Mouse (Mus musculus): ENCODE measurements around the gene Hoxb5. TPM values are rescaled to one million over a fixed set of nuclear protein-coding genes. Genes with fewer than 3 reads are reported as not detected.

Hoxb5 gene
- total RNA-seq, 2 experiments from 2014 or later = 0.45 to 0.62 TPM

DNA sequence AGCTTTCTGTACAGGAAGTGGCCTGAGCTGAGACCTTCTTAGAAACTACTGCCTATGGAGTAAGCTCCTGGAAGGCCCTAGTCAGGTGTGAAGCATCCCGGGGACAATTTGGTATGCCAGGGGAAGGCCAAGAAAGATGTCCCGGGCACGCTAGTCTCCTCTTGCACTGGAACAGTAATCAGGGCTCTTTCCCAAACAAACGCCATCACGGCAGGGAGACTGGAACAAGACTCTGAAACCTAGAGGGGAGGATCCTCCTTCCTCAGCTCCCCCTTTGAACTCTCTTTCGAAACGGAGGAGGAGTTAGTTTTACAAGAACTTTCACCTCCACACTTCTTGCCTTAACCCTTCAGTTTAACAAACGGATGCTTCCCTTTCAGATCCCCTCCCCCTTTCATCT is 29.0 kb downstream of the Hoxb5 start:
- no peak for DNase-seq
- intact Hi-C loops (cut with DNase I) = no loop called here

DNA sequence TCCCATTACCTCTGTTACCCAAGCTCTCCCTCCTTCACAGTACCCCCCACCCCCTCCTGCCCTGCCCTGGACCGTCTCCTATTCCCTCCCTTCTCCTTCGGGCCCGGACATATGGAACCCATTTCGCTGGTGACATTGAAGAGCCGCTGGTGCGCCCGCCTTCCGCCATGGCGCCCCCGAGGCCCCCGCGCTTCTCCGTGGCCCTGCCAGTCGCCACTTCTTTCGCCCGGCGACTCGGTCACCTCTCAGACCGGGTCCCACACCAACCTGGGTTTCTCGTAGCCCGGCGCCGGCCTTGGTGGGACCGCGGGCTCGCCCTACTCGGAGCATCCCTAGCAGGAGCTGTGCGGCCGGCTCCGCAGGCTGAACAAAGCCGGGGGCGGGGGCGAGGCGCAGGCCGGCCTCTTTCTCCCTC is 29.5 kb downstream of the Hoxb5 start:
- no peak for DNase-seq
- intact Hi-C loops (cut with DNase I) = no loop called here

DNA sequence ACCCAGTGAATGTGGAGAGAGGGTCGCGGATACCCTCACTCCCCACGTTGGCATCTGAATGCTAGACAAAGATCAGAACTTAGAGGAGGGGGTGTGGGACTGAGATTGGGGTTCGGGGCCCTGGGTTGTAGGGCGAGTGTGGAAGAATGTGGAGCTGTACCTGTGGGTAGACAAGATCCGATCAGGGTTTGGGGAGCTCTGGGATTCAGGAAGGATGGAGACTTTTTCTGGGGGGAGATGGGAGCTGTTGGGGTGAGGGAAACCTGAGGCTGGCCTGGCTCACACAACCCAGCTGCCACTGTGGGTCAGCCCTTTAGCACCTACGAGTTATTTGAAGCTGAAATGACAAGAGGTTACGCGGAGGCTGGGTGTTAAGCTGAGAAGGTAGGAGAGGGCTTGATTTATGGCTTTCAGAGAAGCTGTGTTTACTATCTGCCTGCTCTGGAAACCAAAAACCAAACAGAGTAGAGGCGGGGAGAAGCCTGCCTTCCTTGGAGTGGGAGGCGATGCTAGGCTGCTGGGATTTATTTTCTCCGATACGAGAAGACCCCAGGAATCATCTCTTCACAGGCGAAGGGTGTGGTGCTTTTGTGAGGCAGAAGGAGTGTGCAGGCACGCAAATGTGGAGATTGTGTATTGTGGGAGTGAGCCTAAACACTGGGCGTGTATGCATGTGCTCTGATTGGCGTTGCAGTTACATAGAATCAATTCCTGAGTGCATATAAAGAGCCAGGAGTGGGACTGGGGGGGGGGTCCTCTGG is 30.3 kb downstream of the Hoxb5 start:
- intact Hi-C loops (cut with DNase I) = no loop called here
- DNase-seq = no peak

DNA sequence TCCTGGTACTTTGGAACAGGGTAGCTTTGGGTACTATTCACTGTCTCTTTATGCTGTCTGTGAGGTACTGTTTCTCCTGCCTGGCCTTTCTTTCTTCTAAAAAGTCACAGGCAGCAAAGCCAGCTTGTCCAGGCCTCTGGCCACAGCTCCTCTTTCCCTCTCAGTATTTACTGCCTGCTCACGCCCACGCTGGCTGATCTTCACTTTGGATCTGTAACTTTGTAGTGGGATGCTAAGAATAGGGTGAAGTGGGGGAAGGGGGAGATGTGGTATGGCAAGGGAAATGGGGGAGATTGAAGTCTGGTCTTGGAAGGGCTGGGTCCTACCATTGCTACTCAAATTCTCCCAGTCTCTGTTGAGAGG is 30.8 kb downstream of the Hoxb5 start:
- intact Hi-C loops (cut with DNase I) = no loop called here
- DNase-seq = no peak

DNA sequence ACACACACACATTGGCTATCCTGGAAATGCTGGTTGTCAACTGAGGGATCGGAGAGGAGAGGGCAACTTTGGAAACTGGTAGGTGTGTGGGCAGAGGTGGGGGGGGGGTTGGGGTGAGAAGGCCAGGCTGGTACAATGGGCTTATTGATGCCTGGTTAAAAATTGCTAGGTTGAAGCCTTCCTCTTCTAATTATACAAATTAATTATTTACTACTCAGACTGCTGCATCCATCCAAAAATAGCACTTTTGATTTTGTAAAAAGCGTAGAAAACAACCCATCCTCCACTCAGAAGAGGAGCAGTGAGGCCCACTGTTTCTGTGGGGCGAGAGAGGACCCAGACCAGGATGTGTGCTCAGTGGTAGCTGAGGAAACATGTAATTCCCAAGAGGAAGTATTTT is 31.9 kb downstream of the Hoxb5 start:
- no peak for DNase-seq
- intact Hi-C loops (cut with DNase I) = no loop called here

DNA sequence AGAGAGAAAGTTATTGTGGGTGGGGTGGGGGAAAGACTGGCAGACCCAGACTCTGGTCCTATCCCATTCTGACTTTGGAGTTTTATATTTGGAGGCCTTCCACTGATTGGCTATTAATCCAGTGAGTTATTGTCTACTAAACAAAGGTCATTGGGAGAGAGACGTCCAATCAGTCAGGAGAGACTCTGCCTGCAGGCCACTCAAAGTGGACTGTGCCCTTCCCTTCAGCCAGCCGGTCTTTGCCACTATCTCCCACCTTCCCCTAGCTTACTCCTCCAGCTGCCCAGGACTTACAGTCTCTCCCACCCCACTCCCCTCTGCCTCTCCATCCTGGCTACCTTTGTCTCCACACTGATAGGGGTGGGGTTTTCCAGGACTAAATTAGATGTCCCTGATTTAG is 33.5 kb downstream of the Hoxb5 start:
- DNase-seq = no peak
- intact Hi-C loops (cut with DNase I) = no loop called here

DNA sequence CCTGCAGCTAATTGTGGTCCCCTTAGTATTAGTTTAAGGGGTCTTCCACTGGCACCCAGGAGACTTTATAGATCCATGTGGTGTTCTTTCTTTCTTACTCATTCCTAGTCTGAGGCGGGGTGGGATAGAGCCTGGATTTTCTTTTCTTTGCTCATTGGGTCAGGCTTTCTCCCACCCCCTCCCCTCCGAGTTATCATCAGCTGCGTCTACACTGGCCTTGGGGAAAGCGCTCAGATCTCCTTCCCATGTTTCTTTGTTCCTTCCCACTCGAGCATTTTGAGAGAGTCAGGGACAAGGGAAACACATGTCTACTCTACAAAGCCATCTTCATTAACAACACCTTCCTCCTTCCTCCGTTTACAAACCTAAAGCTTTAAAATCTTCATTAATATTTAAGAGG is 33.9 kb downstream of the Hoxb5 start:
- DNase-seq = no peak
- intact Hi-C loops (cut with DNase I) = no loop called here

DNA sequence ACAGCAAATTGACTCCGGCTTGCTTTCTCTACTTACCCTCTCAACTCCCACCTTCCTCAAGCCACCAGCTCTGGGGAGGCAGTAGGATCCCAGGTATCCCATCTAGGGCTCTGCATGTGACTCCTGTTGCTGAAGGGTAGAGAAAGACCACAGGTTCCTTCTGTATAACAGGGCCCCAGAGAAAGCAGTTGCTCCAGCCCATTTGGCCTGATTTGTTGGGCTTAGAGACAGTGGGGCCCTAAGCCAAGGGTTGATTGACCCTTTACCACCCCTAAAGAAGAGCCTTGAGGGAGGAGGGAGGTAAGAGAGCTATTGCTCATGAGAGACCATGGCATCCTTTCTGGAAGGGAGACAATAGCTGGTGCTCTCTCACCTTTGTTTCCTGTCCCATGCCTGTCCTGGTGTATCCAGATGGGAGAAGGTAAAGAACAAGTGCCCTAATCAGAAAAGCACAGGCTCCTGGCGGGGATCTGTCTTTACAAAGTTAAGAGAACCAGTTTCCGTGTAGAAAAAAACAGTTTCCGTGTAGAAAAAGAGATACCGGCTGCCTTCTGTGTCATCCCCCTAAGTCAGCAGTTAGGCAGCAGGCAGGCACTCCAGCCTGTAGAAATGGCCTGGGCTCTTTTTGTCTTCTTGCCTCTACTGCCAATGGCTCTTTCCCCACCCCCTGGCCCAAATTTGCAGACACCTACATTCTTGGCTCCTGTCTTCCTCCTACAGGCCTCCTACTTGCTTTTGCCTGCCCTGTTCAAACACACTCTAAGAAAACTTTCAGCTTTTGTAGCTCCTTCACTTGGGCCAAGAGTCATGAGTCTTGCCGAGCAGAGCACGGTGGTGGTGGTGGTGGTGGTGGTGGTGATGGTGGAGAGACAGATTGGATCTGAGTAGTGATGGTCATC is 36.1 kb downstream of the Hoxb5 start:
- intact Hi-C loops (cut with DNase I) = no loop called here
- no peak for DNase-seq

DNA sequence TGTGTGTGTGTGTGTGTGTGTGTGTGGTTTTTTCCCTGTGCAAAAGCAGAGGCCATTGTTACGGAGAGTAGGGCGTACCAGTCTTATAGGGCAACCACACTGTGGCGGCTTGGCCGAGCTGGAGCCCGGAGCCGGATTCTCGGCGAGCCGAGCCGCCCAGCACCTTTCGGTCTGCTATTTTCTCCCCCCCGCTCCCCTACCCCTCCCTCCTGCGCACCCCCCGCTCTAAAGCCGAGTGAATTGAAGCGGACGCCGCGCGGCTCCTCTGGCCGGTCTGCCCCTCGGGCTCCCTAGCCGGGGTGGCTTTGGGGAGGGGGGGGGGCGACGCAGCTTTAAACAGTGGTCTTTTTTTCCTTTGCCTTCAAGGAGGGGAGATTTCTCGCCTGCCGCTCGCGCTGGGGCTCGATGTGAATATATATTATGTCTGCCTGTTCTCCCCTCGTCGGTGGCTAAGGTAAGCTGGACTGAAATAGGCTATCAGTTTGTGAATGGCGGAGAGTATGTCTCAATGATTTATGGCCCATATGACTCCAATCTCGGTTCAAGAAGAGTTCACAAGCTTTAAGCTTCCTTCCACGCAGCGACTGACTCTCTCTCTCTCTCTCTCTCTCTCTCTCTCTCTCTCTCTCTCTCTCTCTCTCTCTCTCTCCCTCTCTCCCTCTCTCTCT is 37.7 kb downstream of the Hoxb5 start:
- intact Hi-C loops (cut with DNase I) = no loop called here
- DNase-seq = no peak

DNA sequence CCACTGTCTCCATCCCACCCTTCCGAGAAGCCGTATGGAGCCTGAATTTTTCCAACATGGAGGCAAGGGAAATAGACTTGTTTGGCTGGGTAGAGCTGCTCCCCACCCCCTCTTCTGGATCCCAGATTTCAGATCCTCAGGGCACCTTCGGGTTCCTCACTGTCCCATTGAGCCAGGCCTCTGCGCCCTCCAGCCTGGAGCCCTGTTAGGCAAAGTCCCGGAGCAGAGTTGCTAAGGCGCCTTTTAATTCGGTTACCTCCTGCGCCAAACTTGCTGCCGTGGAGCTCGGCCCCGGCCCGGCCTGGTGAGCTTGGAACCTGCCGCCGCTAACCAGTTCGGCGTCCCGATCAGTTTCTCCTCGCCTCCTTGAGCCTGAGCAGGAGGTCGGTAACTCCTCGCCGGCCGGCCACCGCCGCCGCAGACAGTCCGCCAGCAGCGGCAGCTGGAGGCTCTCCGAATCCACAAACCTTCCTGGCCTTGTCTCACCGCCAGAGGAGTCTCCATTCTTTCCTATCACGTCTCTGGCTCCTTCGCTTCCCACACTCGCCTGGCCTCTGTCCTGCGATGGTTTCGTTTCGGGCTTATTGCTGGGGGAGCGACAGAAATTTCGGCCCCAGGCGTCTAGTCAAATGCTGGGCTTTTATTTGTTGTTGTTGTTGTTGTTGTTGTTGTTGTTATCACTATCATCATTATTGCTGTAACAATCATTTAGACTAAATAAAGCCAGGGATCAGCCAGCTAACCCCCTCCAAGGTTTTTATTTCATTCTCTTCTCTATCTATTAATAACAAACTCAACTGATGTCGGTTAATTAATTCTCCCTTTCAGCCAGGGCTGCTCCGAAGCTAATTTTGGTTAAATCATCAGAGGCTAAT is 38.8 kb downstream of the Hoxb5 start:
- peak; percentile 59 to 61 for DNase-seq
- intact Hi-C loops (cut with DNase I) = no loop called here

DNA sequence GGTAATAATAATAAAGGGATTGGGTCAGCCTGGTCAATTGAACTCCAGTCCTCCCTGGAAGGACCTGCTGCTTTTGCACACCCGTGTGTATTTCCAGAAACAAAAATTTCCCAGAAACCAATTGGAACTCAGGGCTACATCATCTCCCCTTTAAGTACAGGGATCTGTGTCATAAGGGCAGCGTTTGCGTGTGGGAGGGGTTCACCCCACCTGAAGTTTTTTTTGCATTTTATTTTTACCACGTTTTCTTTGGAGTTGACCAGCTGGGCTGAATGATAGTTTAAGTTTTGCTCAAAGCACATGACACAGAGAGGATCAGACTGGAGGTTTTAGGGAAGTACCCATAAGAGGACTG is 39.4 kb downstream of the Hoxb5 start:
- intact Hi-C loops (cut with DNase I) = no loop called here
- DNase-seq = no peak

DNA sequence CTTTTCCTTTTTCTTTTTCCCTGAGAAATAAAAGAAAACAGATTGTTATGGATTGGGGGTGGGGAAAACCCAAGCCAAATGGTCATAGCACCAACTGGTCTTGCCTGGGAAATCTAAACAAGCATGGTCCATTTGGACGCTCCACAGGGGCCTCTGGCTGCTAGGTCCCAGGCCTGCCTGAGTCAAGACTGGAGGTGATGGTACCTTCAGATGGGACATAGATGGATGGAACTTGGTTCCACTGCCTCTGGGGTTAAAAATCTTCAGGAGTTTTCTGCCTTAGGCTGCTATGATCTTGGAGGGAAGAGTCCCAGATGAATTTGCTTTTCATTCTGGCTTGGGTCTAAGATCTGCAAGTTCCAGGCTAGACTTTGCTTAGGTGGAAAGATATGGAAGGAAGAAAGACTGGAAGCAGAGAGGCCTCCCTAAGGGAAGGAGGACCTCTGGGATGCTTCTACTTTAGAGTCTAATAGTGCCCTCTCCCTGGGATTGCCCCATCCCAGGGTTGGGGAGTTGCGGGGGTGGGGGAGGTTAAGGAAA is 40.1 kb downstream of the Hoxb5 start:
- intact Hi-C loops (cut with DNase I) = no loop called here
- DNase-seq = no peak

DNA sequence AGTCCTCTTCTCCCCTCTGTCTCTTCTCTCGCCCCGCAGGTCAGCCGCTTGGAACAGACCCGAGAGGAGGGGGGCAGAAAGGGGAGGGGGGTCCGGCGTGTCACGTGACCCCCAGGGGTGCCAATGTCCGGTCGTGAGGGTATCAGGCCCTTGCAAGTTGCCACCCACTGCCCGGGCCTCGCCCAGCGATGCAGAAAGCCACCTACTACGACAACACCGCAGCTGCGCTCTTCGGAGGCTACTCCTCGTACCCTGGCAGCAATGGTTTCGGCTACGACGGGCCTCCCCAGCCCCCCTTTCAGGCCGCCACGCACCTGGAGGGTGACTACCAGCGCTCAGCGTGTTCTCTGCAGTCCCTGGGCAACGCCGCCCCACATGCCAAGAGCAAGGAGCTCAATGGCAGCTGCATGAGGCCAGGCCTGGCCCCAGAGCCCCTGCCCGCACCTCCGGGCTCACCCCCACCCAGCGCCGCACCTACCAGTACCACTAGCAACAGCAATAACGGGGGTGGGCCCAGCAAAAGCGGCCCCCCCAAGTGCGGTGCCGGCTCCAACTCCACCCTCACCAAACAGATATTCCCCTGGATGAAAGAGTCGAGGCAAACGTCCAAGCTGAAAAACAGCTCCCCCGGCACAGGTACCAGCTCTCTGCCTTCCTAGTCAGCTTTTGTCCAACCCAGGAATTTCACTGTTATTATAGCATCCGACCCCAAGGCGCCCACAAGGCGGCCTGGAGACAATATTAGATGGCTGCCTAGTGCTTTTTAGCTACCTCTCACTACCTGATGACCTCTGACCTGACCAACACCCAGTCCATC is 41.1 kb downstream of the Hoxb5 start:
- no peak for DNase-seq
- intact Hi-C loops (cut with DNase I) = no loop called here

DNA sequence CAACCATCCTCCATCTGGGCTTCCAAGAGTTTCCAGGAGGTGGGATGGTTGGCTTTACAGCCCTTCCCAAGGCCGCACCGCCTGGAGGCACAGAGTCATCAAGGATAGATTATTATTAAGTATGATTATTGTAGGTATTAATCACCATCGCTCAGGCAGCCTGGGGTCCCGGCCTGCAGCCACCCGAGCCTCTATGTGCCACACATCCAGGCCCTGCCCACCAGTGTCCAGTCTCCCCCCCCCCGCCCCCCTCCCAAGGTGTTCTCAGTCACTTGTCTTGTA is 41.7 kb downstream of the Hoxb5 start:
- intact Hi-C loops (cut with DNase I) = no loop called here
- no peak for DNase-seq

DNA sequence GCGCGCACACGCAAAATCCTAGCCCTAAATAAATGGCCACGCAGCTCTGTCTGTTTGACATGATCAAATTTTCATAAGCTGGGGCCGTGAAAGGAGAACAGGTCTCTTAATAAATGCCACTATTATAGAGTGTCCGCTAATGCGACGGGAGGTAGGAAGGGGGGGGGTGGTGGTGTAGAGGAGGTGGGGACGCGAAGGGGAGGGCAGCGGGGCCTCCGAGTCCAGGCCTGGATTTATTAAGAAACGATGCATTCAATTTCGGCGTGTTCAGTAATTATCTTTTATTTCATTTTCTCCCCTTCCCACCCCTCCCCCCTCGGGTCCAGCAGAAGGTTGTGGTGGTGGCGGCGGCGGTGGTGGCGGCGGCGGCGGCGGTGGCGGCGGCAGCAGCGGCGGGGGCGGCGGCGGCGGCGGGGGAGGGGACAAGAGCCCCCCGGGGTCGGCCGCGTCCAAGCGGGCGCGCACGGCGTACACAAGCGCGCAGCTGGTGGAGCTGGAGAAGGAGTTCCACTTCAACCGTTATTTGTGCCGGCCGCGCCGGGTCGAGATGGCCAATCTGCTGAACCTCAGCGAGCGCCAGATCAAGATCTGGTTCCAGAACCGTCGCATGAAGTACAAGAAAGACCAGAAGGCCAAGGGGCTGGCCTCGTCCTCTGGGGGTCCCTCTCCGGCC is 42.2 kb downstream of the Hoxb5 start:
- no peak for DNase-seq
- intact Hi-C loops (cut with DNase I) = no loop called here

DNA sequence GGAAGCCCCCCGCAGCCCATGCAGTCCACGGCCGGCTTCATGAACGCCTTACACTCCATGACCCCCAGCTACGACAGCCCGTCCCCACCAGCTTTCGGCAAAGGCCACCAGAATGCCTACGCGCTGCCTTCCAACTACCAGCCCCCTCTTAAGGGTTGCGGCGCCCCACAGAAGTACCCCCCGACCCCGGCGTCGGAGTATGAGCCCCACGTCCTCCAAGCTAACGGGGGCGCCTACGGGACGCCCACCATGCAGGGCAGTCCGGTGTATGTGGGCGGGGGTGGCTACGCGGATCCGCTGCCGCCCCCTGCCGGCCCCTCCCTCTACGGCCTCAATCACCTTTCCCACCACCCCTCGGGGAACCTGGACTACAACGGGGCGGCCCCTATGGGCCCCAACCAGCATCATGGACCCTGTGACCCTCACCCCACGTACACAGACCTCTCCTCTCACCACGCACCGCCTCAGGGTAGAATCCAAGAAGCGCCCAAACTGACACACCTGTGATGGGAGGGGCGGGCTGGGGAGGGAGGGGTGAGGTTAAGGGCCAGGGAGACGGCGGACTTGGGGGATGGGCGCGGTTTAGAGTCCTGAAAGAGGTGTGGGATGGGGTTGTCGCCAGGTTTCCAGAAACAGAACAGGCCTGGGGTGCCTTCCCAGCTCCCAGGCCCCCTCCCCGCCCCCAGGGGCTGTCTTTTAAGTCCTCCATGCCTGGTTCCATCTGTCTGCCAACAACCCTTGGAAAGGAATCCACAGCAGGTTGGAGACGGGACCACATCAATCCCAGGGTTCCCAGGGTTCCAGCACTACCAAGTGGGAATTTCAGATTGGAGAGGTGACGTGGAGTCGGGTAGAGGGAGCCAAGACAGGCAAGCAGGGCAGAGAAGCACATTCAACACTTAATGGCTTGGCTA is 43.0 kb downstream of the Hoxb5 start:
- intact Hi-C loops (cut with DNase I) = no loop called here
- no peak for DNase-seq

DNA sequence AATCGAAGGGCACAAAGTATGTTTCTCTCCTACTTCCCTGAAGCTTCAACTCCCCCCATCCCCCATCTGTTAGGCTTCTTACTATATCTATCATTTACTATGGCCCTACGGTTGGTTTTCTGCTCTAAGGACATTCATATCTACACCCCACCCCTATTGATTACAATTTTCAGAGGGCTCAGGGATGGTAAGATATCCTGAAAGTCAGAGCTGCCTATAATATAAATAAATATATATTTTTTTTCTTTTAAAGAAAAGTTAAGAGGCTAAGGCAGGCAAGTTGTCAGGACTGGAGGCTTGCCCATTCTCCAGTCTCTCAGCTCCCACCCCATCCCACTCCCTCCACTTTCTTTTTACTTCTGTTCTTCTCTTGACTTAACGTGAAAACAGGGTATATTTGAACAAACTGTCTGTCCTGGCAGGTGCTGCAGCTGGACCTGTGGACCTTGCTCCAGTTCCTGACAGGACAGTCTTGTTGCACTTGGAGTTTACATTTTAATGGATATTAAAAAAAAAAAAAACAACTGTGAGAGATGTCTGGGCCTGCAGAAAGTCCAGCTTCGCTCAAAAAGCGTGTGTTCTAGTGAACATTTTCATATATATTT is 43.9 kb downstream of the Hoxb5 start:
- intact Hi-C loops (cut with DNase I) = no loop called here

DNA sequence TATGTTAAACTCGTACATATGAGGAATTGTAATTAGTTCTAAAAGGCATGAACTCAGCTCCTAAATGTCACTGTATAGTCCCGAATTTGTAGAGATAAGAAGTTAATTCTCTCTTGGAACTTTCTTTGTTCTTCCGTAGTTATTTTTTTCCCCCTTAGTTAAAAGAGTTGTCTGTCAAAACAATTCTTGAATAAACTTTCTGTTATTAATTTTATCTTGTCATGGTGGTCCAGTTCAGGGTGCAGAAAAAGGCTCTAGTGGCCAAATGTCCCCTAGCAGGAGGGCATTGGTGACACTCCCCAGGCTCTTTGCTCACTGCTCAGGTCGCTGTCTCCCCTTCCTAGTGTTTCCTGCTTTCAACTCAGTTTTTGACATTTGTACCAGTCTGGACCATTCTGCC is 44.6 kb downstream of the Hoxb5 start:
- intact Hi-C loops (cut with DNase I) = no loop called here
- no peak for DNase-seq

More for the DNA sequence above, 43.9 kb downstream of the Hoxb5 start:
- DNase-seq = no peak
